Mouse (Mus musculus) liver, embryonic 11.5 days (tissue): ENCODE measurements around the gene Tmem132a. TPM values are rescaled to one million over a fixed set of nuclear protein-coding genes. Genes with fewer than 3 reads are reported as not detected.

Experiments
- ATAC-seq: fragments of 200-750 bp; cut with Nextera tagmentation; replicated peaks from 2 replicates; pipeline ENCODE4 v1.8.0; 2017; ENCODE audit warnings: moderate number of reproducible peaks, mild to moderate bottlenecking, moderate TSS enrichment, moderate library complexity; ENCODE audit not compliant: low FRiP score
- DNase-seq: peaks from one replicate; pipeline ENCODE4 v3.0.0-alpha.2; 2017; ENCODE audit warnings: low spot score
- H3K27ac ChIP-seq: fragments of 300-500 bp; sonication (generic); 2 replicates; pipeline ENCODE4 v1.5.1; 2014; ENCODE audit warnings: mild to moderate bottlenecking, low read depth, low read length, control low read depth
- H3K27me3 ChIP-seq: fragments of 300-500 bp; sonication (generic); replicated peaks from 2 replicates; pipeline ENCODE4 v1.6.1; 2014; ENCODE audit warnings: low read length, mixed read lengths; ENCODE audit not compliant: control insufficient read depth, insufficient read depth
- H3K36me3 ChIP-seq: fragments of 300-500 bp; sonication (generic); 2 replicates; pipeline ENCODE4 v1.6.1; 2014; ENCODE audit warnings: mild to moderate bottlenecking, low read length, moderate library complexity, mixed read lengths; ENCODE audit not compliant: control insufficient read depth, insufficient read depth
- H3K4me1 ChIP-seq: fragments of 300-500 bp; sonication (generic); replicated peaks from 2 replicates; pipeline ENCODE4 v1.6.1; 2014; ENCODE audit warnings: low read length, mixed read lengths; ENCODE audit not compliant: control insufficient read depth, insufficient read depth
- H3K4me2 ChIP-seq: fragments of 300-500 bp; sonication (generic); 2 replicates; pipeline ENCODE4 v1.6.1; 2014; ENCODE audit warnings: mild to moderate bottlenecking, control low read depth, moderate library complexity
- H3K4me3 ChIP-seq: fragments of 300-500 bp; sonication (generic); 2 replicates; pipeline ENCODE4 v1.5.1; 2014; ENCODE audit warnings: low read depth, low read length, control low read depth
- H3K9ac ChIP-seq: fragments of 300-500 bp; sonication (generic); 2 replicates; pipeline ENCODE4 v1.6.1; 2014; ENCODE audit warnings: low read depth, low read length, control low read depth
- H3K9me3 ChIP-seq: fragments of 300-500 bp; sonication (generic); 2 replicates; pipeline ENCODE4 v1.6.1; 2016; ENCODE audit warnings: low read length, inconsistent platforms, mixed read lengths; ENCODE audit not compliant: control insufficient read depth
- WGBS: fragments of 180-500 bp; shearing (Covaris S2); extraction: QIAGEN DNeasy Blood & Tissue Kit; methylation state at CpG from one replicate; pipeline ENCODE4 v1.1.7; 2014; 5-methylcytosine and 5-hydroxymethylcytosine counted together
- polyA plus RNA-seq: library from polyadenylated mRNA; unstranded; fragments of >200 nt; fragmentation: Nextera tagmentation; extraction: Ambion mirVana; gene quantifications from 2 replicates; pipeline ENCODE4 v1.2.1, GENCODE M21; 2014

Tmem132a gene
- polyA plus RNA-seq, 1 experiment from 2014 or later: 27.7 TPM

DNA sequence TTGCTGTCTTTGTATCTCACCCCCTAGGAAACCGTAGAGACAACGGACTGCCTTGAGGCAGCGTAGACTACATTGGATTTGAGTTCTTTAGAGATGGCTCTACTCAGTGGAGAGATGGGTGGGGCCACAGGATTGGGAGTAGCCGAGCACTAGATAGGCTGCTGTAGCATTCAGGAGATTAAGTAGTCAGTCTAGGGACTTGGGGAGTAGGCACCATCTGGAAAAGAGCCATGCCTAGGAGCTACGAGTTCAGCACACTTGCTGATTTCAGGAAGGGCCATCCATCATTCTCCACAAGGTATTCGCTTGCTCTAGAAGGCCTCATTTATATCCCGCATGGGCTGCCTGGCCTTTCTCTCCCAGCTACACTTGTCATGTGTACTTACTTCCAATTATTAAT lies 23.6 kb downstream of the Tmem132a start:
- Histone ChIP-seq H3K4me2 (no peak overlapping the region), H3K4me3 (no peak overlapping the region), H3K4me1 (peaks cover 5% of the 10 kb centered on the region; the same call in 1 of the 2 replicates), H3K27me3 (peaks cover 13% of the 10 kb centered on the region), H3K36me3 (no peaks in the 10 kb centered on the region), H3K9me3 (no peaks in the 10 kb centered on the region), H3K27ac (no peak overlapping the region), H3K9ac (no peak overlapping the region)
- DNase-seq (no peak), ATAC-seq (no peak)
- WGBS: 75% methylated on average over 7 of the region's 7 CpGs

DNA sequence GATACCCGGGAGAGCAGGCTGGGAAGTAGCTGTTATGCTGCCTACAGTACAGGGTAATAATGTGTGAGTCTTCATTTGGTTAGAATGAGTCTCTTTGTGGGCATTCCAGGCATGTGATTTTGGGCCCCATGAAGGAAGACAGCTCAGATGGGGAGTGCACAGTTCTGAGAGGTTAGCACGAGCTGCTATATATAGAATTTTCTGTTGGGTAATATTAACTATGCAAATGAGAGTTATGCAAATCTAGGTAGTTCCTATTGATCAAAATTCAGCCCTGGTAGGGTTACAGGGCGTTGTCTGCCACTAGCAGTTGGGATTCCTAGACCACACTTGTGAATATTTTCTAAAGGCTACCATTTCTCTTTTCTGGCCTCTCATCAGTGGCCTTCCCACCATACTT lies 24.3 kb downstream of the Tmem132a start:
- Histone ChIP-seq H3K27ac (no peak overlapping the region), H3K36me3 (no peaks in the 10 kb centered on the region), H3K9ac (no peak overlapping the region), H3K4me1 (peaks cover 5% of the 10 kb centered on the region; the same call in 1 of the 2 replicates), H3K27me3 (peaks cover 13% of the 10 kb centered on the region), H3K4me2 (no peak overlapping the region), H3K4me3 (no peak overlapping the region), H3K9me3 (no peaks in the 10 kb centered on the region)
- ATAC-seq: no peak
- no peak for DNase-seq
- WGBS: 75% methylated on average over 3 of the region's 3 CpGs

DNA sequence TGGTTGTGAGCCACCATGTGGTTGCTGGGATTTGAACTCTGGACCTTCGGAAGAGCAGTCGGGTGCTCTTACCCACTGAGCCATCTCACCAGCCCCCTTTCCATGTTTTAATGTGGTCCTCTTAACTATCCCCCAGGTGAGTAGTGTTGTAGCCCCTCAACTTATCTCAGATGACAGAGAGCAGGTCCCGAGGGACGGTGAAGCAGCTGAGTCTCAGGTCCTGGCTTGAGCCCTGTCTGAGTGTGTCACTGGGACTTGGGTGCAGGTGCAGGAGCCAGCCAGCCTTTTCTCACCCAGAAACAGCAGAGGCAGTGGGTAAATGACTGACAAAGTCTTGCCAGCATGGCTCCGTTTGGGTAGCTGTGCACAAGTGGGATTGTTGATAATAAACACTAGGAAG lies 25.5 kb downstream of the Tmem132a start:
- Histone ChIP-seq H3K4me2 (no peak overlapping the region), H3K4me1 (peaks cover 5% of the 10 kb centered on the region; the same call in 1 of the 2 replicates), H3K9me3 (no peaks in the 10 kb centered on the region), H3K27ac (no peak overlapping the region), H3K9ac (no peak overlapping the region), H3K36me3 (no peaks in the 10 kb centered on the region), H3K27me3 (peaks cover 13% of the 10 kb centered on the region), H3K4me3 (no peak overlapping the region)
- 78% methylated on average over 5 of the region's 5 CpGs for WGBS
- ATAC-seq (no peak), DNase-seq (no peak)

DNA sequence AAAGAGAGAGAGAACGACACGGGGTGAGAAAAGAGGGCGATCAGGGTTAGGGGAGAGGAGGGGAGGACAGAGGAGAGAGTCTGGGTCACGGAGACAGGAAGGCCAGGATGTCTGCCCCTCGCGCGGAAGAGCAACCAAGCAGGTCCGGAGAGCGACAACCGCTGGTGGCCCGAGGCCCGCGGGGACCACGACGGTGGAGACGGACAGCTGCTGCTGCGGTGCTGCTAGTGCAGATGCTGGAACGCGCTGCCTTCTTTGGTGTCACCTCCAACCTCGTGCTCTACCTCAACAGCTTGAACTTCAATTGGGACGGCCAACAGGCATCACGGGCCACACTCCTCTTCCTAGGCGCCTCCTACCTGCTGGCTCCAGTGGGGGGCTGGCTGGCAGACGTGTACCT lies 26.8 kb downstream of the Tmem132a start:
- ATAC-seq: no peak
- Histone ChIP-seq H3K36me3 (no peaks in the 10 kb centered on the region), H3K27me3 (peaks cover 13% of the 10 kb centered on the region), H3K4me3 (no peak overlapping the region), H3K9ac (no peak overlapping the region), H3K4me1 (peaks cover 5% of the 10 kb centered on the region; the same call in 1 of the 2 replicates), H3K27ac (no peak overlapping the region), H3K4me2 (peak overlapping the region; percentile 20; the same call in 1 of the 2 replicates), H3K9me3 (no peaks in the 10 kb centered on the region)
- WGBS: 32% methylated on average over 24 of the region's 24 CpGs
- no peak for DNase-seq

DNA sequence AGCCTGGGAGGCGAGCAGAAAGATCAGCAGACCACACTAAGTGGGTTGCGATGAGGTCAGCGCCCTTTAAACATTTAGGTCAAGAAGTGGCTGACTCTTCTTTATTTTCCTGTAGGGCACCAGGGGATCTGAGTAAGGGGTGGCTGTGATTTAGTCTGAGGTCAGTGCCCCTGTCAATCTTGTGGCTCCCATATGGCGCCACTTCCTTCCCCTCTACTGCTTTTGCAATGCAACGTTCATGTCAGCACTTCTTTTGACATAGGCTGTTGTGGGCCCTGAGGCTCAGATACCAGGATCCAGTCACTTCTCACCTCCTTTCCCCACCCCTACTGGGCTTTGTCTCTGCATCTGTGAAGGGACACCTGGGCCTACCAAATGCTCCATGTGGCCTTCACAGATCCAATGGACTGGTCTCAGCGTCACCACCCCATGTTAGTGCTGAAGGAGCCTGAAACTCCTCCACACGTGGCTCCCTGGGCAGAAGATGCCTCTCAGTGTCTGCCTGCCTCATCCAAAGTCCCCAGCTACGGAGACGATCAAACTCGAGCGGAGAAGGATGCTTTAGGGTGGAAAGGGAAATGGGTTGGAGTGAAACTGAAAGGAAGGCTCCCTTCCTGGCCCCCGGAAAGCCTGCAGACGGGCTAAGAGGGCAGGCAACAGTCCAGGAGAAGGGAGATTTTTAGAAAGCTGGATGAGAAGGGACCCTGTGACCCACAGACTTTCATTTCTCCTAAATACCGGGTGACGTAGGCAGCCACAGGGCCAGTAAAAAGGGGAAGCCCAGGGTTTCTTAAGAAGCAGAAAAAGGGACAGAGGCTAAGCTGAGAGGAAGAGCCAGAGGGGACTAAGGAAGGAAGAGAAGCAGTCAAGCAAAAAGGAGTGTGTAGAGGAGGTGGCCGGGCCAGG lies 27.8 kb downstream of the Tmem132a start:
- Histone ChIP-seq H3K36me3 (no peaks in the 10 kb centered on the region), H3K9me3 (no peaks in the 10 kb centered on the region), H3K4me1 (peaks cover 5% of the 10 kb centered on the region; the same call in 1 of the 2 replicates), H3K4me3 (no peak overlapping the region), H3K9ac (no peak overlapping the region), H3K27me3 (peaks cover 13% of the 10 kb centered on the region), H3K4me2 (peak overlapping the region; percentile 5), H3K27ac (no peak overlapping the region)
- no peak for ATAC-seq
- DNase-seq: no peak
- 29% methylated on average over 16 of the region's 16 CpGs for WGBS

DNA sequence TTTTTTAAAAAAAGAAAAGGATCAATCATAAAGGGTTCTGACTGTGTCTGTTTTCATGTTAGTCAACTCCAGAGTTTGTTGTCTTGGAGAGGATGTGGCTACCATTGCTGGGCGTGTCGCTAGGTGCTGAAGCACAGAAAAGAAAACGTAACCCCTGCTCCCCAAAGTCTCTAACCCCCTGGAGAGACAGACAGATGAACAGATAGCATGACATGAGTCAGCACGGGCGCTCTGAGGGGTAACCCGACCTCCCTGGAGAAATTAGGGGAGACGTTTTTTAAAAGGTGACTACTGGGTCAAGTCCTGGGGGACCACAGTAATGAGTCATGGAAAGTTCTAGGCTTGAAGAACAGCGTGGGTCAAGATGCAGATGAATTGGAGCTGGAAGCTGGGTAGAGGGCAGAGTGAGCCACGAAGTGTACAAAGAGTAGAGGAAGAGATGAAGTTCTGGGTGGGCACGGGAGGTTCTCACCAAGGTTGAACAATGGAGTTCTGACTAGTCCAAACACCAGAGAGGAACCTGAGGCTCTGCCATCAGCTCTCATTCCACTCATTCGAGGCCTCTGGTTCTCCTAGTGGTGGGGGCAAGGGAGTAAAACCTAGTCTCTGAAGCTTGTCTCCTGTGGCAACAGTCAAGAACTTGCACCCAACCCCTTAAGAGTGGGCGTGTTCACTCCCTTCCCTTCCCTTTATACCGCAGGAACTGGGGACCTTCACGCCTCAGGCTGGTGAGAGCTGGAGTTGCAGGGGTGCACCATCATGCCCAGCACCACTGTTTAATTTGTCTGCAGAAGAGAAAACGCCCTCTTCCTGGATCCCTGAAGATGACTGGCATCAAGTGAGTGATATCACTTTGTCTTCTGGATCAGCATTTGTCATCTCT lies 30.5 kb downstream of the Tmem132a start, which contains the start of gene Slc15a3:
Gene Slc15a3 (plus strand): TSS at position 718 of the 883 bp plus-strand sequence.
- H3K9me3 ChIP-seq: no peaks in the 10 kb centered on the region
- no peak within 1 kb of the TSS for H3K27ac ChIP-seq
- H3K9ac ChIP-seq: no peak within 1 kb of the TSS
- H3K4me2 ChIP-seq: no peak within 1 kb of the TSS
- H3K36me3 ChIP-seq: no peaks in the 10 kb centered on the region
- 70% methylated on average over 15 of the region's 15 CpGs for WGBS
- H3K4me1 ChIP-seq: peaks cover 5% of the 10 kb centered on the region; the same call in 1 of the 2 replicates
- no peak within 1 kb of the TSS for H3K4me3 ChIP-seq
- ATAC-seq: no peak
- no peak for DNase-seq
- H3K27me3 ChIP-seq: peaks cover 11% of the 10 kb centered on the region

DNA sequence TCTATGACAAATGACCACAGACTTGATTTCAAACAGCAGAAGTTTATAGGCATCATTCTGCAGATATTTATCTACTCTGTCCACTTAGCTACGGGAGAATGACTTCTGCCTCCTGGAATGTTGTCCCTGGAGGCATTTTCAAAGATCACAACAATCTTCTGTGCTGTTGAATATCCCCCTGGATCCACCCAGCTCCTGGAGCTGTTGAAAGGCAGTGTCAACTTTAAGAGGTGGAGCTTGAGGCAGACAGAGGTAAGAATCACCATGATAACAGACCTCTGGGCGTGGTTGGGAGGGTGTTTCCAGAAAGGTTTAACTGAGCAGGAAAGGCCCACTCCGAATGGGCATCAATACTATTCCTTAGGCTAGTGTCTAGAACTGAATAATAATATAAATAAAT lies 34.1 kb downstream of the Tmem132a start:
- Histone ChIP-seq H3K27me3 (no peaks in the 10 kb centered on the region; the same call in 1 of the 2 replicates), H3K4me2 (no peak overlapping the region), H3K4me3 (no peak overlapping the region), H3K9me3 (no peaks in the 10 kb centered on the region), H3K4me1 (no peaks in the 10 kb centered on the region), H3K9ac (no peak overlapping the region), H3K36me3 (no peaks in the 10 kb centered on the region), H3K27ac (no peak overlapping the region)
- DNase-seq (no peak), ATAC-seq (no peak)
- 47% methylated on average over 3 of the region's 3 CpGs for WGBS

DNA sequence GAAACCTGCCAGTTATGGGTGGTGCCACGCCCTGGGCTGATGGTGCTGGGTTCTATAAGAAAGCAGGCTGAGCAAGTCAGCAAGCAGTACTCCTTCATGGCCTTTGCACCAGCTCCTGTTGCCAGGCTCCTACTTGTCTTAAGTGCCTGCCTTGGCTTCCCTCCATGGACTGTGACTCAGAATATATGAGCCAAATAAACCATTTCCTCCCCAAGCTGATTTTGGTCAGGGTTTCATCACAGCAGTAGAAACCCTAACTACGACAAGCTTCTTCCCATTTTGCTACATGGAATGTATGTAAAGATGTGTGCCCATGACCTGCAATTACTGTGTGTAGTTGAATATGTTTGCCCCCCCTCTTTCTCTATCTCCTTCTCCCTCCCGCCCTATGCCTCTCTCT lies 36.1 kb downstream of the Tmem132a start:
- H3K9me3 ChIP-seq: no peaks in the 10 kb centered on the region
- H3K27ac ChIP-seq: no peak overlapping the region
- H3K27me3 ChIP-seq: no peaks in the 10 kb centered on the region; the same call in 1 of the 2 replicates
- no peak for DNase-seq
- H3K4me3 ChIP-seq: no peak overlapping the region
- ATAC-seq: no peak
- H3K4me2 ChIP-seq: no peak overlapping the region
- no peaks in the 10 kb centered on the region for H3K4me1 ChIP-seq
- H3K36me3 ChIP-seq: no peaks in the 10 kb centered on the region
- H3K9ac ChIP-seq: no peak overlapping the region
- 55% methylated on average over 3 of the region's 3 CpGs for WGBS
